Mouse (Mus musculus) right cerebral cortex, postnatal 4 days (tissue): Measurements from ENCODE around the gene Rnase12.

Experiments
- DNase-seq: peaks from one replicate; pipeline ENCODE4 v3.0.0-alpha.2; 2022

Gene Rnase12

GRCm38 (mm10) chr14:51057401-51057831 is at the start of gene Rnase12:
TSS of gene Rnase12 (minus strand) at chr14:51057661.
- DNase-seq: no peak

- no peak for DNase-seq
Measured at GRCm38 (mm10) chr14:51106449-51106967, 49.0 kb upstream of the Rnase12 start.

GRCm38 (mm10) chr14:51104366-51104765 is 46.9 kb upstream of the Rnase12 start:
- DNase-seq: no peak

- peak; percentile 86 for DNase-seq
Measured at GRCm38 (mm10) chr14:51103217-51103616, 45.8 kb upstream of the Rnase12 start.

- no peak for DNase-seq
Measured at GRCm38 (mm10) chr14:51101284-51101683, 43.8 kb upstream of the Rnase12 start.

GRCm38 (mm10) chr14:51098921-51099320 is 41.5 kb upstream of the Rnase12 start:
- DNase-seq: no peak

- DNase-seq: peak; percentile 74
Measured at GRCm38 (mm10) chr14:51098300-51098699, 40.8 kb upstream of the Rnase12 start.

- no peak for DNase-seq
Measured at GRCm38 (mm10) chr14:51095736-51096524, 38.5 kb upstream of the Rnase12 start.

GRCm38 (mm10) chr14:51094921-51095320 is 37.5 kb upstream of the Rnase12 start:
- DNase-seq: no peak

GRCm38 (mm10) chr14:51094096-51094875 is 36.8 kb upstream of the Rnase12 start:
- no peak for DNase-seq

GRCm38 (mm10) chr14:51093496-51093895 is 36.0 kb upstream of the Rnase12 start:
- no peak for DNase-seq

GRCm38 (mm10) chr14:51092073-51092620 is 34.7 kb upstream of the Rnase12 start:
- DNase-seq: no peak

- peak; percentile 43 for DNase-seq
Measured at GRCm38 (mm10) chr14:51090921-51091900, 33.8 kb upstream of the Rnase12 start, which contains the start of the genes Rnase4 and Ang. TSS of gene Rnase4 (plus strand) at chr14:51091077. TSS of gene Ang (plus strand) at chr14:51091150.

GRCm38 (mm10) chr14:51090077-51090781 is 32.8 kb upstream of the Rnase12 start:
- peak; percentile 81 for DNase-seq

GRCm38 (mm10) chr14:51089674-51090076 is 32.2 kb upstream of the Rnase12 start:
- DNase-seq: no peak

GRCm38 (mm10) chr14:51088970-51089673 is 31.7 kb upstream of the Rnase12 start:
- peak; percentile 96 for DNase-seq

GRCm38 (mm10) chr14:51088166-51088969 is 30.9 kb upstream of the Rnase12 start:
- peak; percentile 79 for DNase-seq

- DNase-seq: no peak
Measured at GRCm38 (mm10) chr14:51087762-51088161, 30.3 kb upstream of the Rnase12 start.

GRCm38 (mm10) chr14:51085911-51086310 is 28.4 kb upstream of the Rnase12 start:
- DNase-seq: no peak

GRCm38 (mm10) chr14:51085086-51085485 is 27.6 kb upstream of the Rnase12 start:
- DNase-seq: no peak
